Mouse (Mus musculus) C2C12 (cell line): ENCODE data around the gene 9130230L23Rik. TPM values are rescaled to one million over a fixed set of nuclear protein-coding genes. Genes with fewer than 3 reads are reported as not detected.
A peak's percentile ranks its signal among the peaks of the same experiment; 100 is the strongest.

Experiments used
- H3K27me3 ChIP-seq: one replicate; pipeline ENCODE4 v1.6.1; 2011; ENCODE audit not compliant: control insufficient read depth, insufficient read depth, insufficient read length
- H3K36me3 ChIP-seq: one replicate; pipeline ENCODE4 v1.6.1; 2011; ENCODE audit not compliant: control insufficient read depth, insufficient read depth
- H3K4me3 ChIP-seq: one replicate; pipeline ENCODE4 v1.5.1; 2011; ENCODE audit warnings: mild to moderate bottlenecking, control low read depth; ENCODE audit not compliant: poor library complexity, insufficient read depth, severe bottlenecking
- H3K79me2 ChIP-seq: one replicate; pipeline ENCODE4 v1.6.1; 2011; ENCODE audit not compliant: control insufficient read depth, insufficient read depth
- H3K79me3 ChIP-seq: one replicate; pipeline ENCODE4 v1.6.1; 2011; ENCODE audit warnings: low read depth, control low read depth
- H3ac ChIP-seq: one replicate; pipeline ENCODE3; 2011; ENCODE audit warnings: low read depth; ENCODE audit not compliant: control insufficient read depth, insufficient read length
- CEBPB ChIP-seq: IDR thresholded peaks from one replicate; pipeline ENCODE4 v1.6.1; 2011; ENCODE audit warnings: low read depth, mild to moderate bottlenecking, control low read depth, moderate library complexity
- CTCF ChIP-seq: IDR thresholded peaks from one replicate; pipeline ENCODE4 v1.5.1; 2011; ENCODE audit not compliant: control insufficient read depth, insufficient read depth, insufficient read length
- FOSL1 ChIP-seq: IDR thresholded peaks from one replicate; pipeline ENCODE4 v1.8.0; 2011; ENCODE audit warnings: mild to moderate bottlenecking, low read length; ENCODE audit not compliant: poor library complexity, insufficient read depth, severe bottlenecking
- MAX ChIP-seq: IDR thresholded peaks from one replicate; pipeline ENCODE4 v1.6.1; 2011; ENCODE audit warnings: mild to moderate bottlenecking, control low read depth
- MYOD1 ChIP-seq: IDR thresholded peaks from one replicate; pipeline ENCODE4 v1.6.1; 2011; ENCODE audit warnings: low read depth; ENCODE audit not compliant: control insufficient read depth, insufficient read length
- MYOG ChIP-seq: IDR thresholded peaks from one replicate; pipeline ENCODE4 v1.6.1; 2011; ENCODE audit not compliant: control insufficient read depth, insufficient read length; ENCODE audit errors: extremely low read depth
- USF1 ChIP-seq: IDR thresholded peaks from one replicate; pipeline ENCODE4 v1.6.1; 2011; ENCODE audit warnings: low read depth, mild to moderate bottlenecking, control low read depth, moderate library complexity
- polyA plus RNA-seq: library from polyadenylated mRNA; unstranded; fragments of >200 nt; fragmentation: generic; extraction: Trizol; gene quantifications from one replicate; pipeline ENCODE4 v1.2.1, GENCODE M21; 2012; ENCODE audit warnings: missing spikeins

Gene 9130230L23Rik
- polyA plus RNA-seq, 1 experiment = not detected

DNA sequence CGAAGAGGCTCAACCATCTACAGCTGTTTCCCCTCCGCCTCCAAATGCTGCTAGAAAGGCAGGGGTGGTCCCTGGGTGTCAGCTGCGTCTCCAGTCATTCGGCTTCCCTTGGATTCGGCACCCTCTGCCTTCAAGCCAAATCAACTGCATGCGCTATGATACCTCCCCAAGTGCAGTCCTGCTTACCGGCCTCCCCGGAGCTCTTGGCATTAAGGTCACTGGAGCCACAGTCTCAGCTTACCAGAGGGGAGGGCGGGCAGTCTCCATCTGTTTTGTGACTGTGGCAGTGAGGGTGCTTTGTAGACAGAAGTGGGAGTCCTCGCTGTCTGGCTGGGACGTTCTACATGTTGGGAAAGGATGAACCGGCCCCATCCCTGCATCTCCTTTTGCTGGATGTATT lies 37.0 kb downstream of the 9130230L23Rik start:
- H3K4me3 ChIP-seq = no peak overlapping the region
- no peaks in the 10 kb centered on the region for H3K79me3 ChIP-seq
- no peaks in the 10 kb centered on the region for H3K27me3 ChIP-seq
- no peak for TF ChIP-seq USF1
- no peak for TF ChIP-seq CEBPB
- TF ChIP-seq MYOD1 = no peak
- no peak for TF ChIP-seq MYOG
- TF ChIP-seq FOSL1 = no peak
- no peak for TF ChIP-seq MAX
- TF ChIP-seq CTCF = no peak
- no peak overlapping the region for H3ac ChIP-seq
- no peaks in the 10 kb centered on the region for H3K36me3 ChIP-seq
- no peaks in the 10 kb centered on the region for H3K79me2 ChIP-seq

DNA sequence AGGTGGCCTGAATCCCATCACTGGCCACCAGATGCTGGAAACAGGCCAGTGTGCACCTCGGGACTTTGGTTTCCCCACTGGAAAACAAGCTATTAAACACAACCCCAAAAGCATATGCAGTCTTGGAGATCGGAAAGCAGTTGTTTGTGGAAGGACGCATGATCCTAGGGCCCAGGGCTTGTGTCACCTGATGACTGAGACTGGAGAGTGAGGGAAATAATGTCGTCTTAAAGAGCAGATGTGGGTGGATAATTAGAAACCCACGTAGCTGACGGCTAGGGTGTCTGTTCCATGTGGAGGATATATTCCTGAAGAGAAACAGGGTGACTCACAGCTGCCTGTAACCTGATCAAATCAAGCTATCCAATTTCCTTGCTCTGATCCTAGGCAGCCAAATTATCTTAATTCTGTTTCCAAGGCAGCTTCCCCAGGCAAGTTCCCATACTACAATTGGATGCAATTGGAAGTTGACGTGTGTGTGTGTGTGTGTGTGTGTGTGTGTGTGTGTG lies 38.3 kb downstream of the 9130230L23Rik start:
- H3K4me3 ChIP-seq = no peak overlapping the region
- TF ChIP-seq USF1 = no peak
- TF ChIP-seq MYOD1 = peak; percentile 6
- no peaks in the 10 kb centered on the region for H3K27me3 ChIP-seq
- H3K79me3 ChIP-seq = no peaks in the 10 kb centered on the region
- H3K79me2 ChIP-seq = no peaks in the 10 kb centered on the region
- H3ac ChIP-seq = no peak overlapping the region
- H3K36me3 ChIP-seq = no peaks in the 10 kb centered on the region

DNA sequence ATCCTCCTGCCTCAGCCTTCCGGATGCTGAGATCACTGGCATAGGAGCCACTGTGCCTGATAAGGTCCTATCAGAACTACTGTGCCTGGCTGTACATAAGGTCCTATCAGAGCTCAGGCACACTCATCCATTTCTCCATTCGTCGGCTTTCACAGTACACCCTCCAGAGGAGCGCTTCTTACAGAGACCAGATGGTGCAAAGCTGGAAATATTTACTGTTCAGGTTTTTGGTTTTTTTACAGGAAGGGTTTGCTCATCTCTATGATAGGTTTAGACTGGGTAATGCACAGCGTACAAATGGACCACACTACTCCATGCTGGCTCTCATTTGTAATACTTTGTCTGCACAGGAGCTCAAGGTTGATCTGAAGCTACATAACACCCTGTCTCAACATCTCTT lies 40.8 kb downstream of the 9130230L23Rik start:
- no peaks in the 10 kb centered on the region for H3K27me3 ChIP-seq
- H3ac ChIP-seq = no peak overlapping the region
- no peaks in the 10 kb centered on the region for H3K79me2 ChIP-seq
- TF ChIP-seq CEBPB (no peak), CTCF (no peak), MYOG (no peak), USF1 (no peak), MYOD1 (no peak), MAX (no peak)
- H3K4me3 ChIP-seq = no peak overlapping the region
- H3K36me3 ChIP-seq = no peaks in the 10 kb centered on the region
- no peaks in the 10 kb centered on the region for H3K79me3 ChIP-seq

GRCm38 (mm10) chr5:65960597-65960950 lies 43.5 kb downstream of the 9130230L23Rik start:
- Histone ChIP-seq H3K79me3 (no peaks in the 10 kb centered on the region), H3K79me2 (no peaks in the 10 kb centered on the region), H3ac (no peak overlapping the region), H3K36me3 (no peaks in the 10 kb centered on the region), H3K4me3 (no peak overlapping the region), H3K27me3 (no peaks in the 10 kb centered on the region)
- TF ChIP-seq MAX (no peak), FOSL1 (no peak), USF1 (no peak), CTCF (no peak), MYOG (no peak), CEBPB (no peak), MYOD1 (no peak)

GRCm38 (mm10) chr5:65959893-65960596 lies 44.0 kb downstream of the 9130230L23Rik start:
- Histone ChIP-seq H3K4me3 (no peak overlapping the region), H3K79me3 (no peaks in the 10 kb centered on the region), H3K79me2 (no peaks in the 10 kb centered on the region), H3K36me3 (no peaks in the 10 kb centered on the region), H3K27me3 (no peaks in the 10 kb centered on the region), H3ac (no peak overlapping the region)
- TF ChIP-seq USF1 (no peak), CTCF (no peak), FOSL1 (no peak), MAX (no peak), MYOG (no peak), MYOD1 (no peak), CEBPB (no peak)

DNA sequence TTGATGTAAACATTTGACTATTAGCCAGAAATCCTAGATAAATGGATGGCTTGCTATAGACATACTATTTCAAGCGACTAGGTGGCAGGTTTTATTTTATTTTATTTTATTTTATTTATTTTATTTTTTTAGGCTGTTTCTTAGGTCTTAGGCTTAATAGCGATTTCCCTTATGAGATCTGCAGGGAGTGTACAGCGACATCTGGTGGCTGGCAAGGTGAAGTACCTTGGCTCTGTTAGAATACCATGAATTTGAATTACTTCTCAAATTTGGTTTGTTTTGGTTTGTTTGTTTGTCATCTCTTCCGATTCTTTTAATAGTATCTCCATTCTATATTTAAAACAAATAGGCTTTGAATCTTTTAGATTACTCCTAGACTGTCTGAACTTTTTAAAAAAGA lies 45.5 kb downstream of the 9130230L23Rik start:
- no peaks in the 10 kb centered on the region for H3K79me2 ChIP-seq
- no peak overlapping the region for H3ac ChIP-seq
- H3K27me3 ChIP-seq = no peaks in the 10 kb centered on the region
- TF ChIP-seq MYOD1 = no peak
- no peak for TF ChIP-seq CTCF
- no peak for TF ChIP-seq CEBPB
- TF ChIP-seq MAX = no peak
- no peak for TF ChIP-seq FOSL1
- no peak for TF ChIP-seq USF1
- TF ChIP-seq MYOG = no peak
- no peak overlapping the region for H3K4me3 ChIP-seq
- no peaks in the 10 kb centered on the region for H3K36me3 ChIP-seq
- no peaks in the 10 kb centered on the region for H3K79me3 ChIP-seq
